Mouse (Mus musculus): ENCODE measurements around the gene Hspa13. TPM values are rescaled to one million over a fixed set of nuclear protein-coding genes. Genes with fewer than 3 reads are reported as not detected.

The Hspa13 gene
- total RNA-seq (2014; fragmentation: Nextera tagmentation): 29.0 and 32.2 TPM in 2 replicates
- total RNA-seq (2017): 31.7 and 34.6 TPM in 2 replicates
- 0.22 and 0.52 TPM in 2 replicates for polyA plus RNA-seq (2012)

- H3K4me1 ChIP-seq (ENCODE audit: insufficient read depth, low read depth, low read length): peaks cover 24% of the 10 kb centered on the region
- ATAC-seq (ENCODE audit: extremely low read depth, insufficient number of reproducible peaks, low FRiP score, poor library complexity, severe bottlenecking): peak; percentile 96
- H3K4me3 ChIP-seq (ENCODE audit: low read depth, low read length): peak within 1 kb of the TSS; percentile 86
- TF ChIP-seq GATA2 (IDR thresholded peaks at IDR 0.05; ENCODE audit: borderline replicate concordance, low read depth, low read length) (no peak), POLR2AphosphoS5 (IDR thresholded peaks at IDR 0.05; ENCODE audit: insufficient replicate concordance, low read depth, low read length) (no peak), TAL1 (conservative IDR thresholded peaks at IDR 0.05; ENCODE audit: low read depth, low read length) (no peak), GATA1 (IDR thresholded peaks at IDR 0.05; ENCODE audit: borderline replicate concordance, low read length) (no peak), CTCF (IDR thresholded peaks at IDR 0.05; ENCODE audit: low read depth, low read length) (no peak)
- no peaks in the 10 kb centered on the region for H3K27me3 ChIP-seq (ENCODE audit: insufficient read depth, low read length)
- DNase-seq (ENCODE audit: low spot score): peak; percentile 80
- H3K9me3 ChIP-seq (replicated peaks): no peaks in the 10 kb centered on the region
- H3K36me3 ChIP-seq (replicated peaks): peaks cover 24% of the 10 kb centered on the region
Observed at GRCm38 (mm10) chr16:75766388-75767249, at the start of gene Hspa13. Gene Hspa13 (minus strand): TSS chr16:75767104.

- TF ChIP-seq POLR2AphosphoS5 (IDR thresholded peaks at IDR 0.05; ENCODE audit: insufficient replicate concordance, low read depth, low read length) (no peak), CTCF (IDR thresholded peaks at IDR 0.05; ENCODE audit: low read depth, low read length) (no peak), TAL1 (conservative IDR thresholded peaks at IDR 0.05; ENCODE audit: low read depth, low read length) (no peak), GATA2 (IDR thresholded peaks at IDR 0.05; ENCODE audit: borderline replicate concordance, low read depth, low read length) (no peak), GATA1 (IDR thresholded peaks at IDR 0.05; ENCODE audit: borderline replicate concordance, low read length) (no peak)
- Histone ChIP-seq H3K36me3 (replicated peaks) (peaks cover 2% of the 10 kb centered on the region), H3K4me3 (ENCODE audit: low read depth, low read length) (no peak overlapping the region), H3K4me1 (ENCODE audit: insufficient read depth, low read depth, low read length) (peaks cover 14% of the 10 kb centered on the region), H3K9me3 (replicated peaks) (no peaks in the 10 kb centered on the region), H3K27me3 (ENCODE audit: insufficient read depth, low read length) (no peaks in the 10 kb centered on the region)
- DNase-seq (ENCODE audit: low spot score) (no peak), ATAC-seq (ENCODE audit: extremely low read depth, insufficient number of reproducible peaks, low FRiP score, poor library complexity, severe bottlenecking) (peak; percentile 49; the same call in 1 of the 2 replicates)
Observed at GRCm38 (mm10) chr16:75779271-75779670, 12.4 kb upstream of the Hspa13 start.

- H3K4me3 ChIP-seq (ENCODE audit: low read depth, low read length): no peak overlapping the region
- H3K27me3 ChIP-seq (ENCODE audit: insufficient read depth, low read length): no peaks in the 10 kb centered on the region
- no peaks in the 10 kb centered on the region for H3K36me3 ChIP-seq (replicated peaks)
- TF ChIP-seq GATA1 (IDR thresholded peaks at IDR 0.05; ENCODE audit: borderline replicate concordance, low read length) (no peak), TAL1 (conservative IDR thresholded peaks at IDR 0.05; ENCODE audit: low read depth, low read length) (no peak)
- no peaks in the 10 kb centered on the region for H3K9me3 ChIP-seq (replicated peaks)
- ATAC-seq (ENCODE audit: extremely low read depth, insufficient number of reproducible peaks, low FRiP score, poor library complexity, severe bottlenecking) (no peak), DNase-seq (ENCODE audit: low spot score) (no peak)
- peaks cover 6% of the 10 kb centered on the region; the same call in 1 of the 2 replicates for H3K4me1 ChIP-seq (ENCODE audit: insufficient read depth, low read depth, low read length)
Observed at GRCm38 (mm10) chr16:75773222-75773621, 6.3 kb upstream of the Hspa13 start.

GRCm38 (mm10) chr16:75767250-75768002 is 522 bp upstream of the Hspa13 start:
- Histone ChIP-seq H3K27me3 (ENCODE audit: insufficient read depth, low read length) (no peaks in the 10 kb centered on the region), H3K9me3 (replicated peaks) (no peaks in the 10 kb centered on the region), H3K36me3 (replicated peaks) (peaks cover 21% of the 10 kb centered on the region), H3K4me3 (ENCODE audit: low read depth, low read length) (peak overlapping the region; percentile 86), H3K4me1 (ENCODE audit: insufficient read depth, low read depth, low read length) (peaks cover 24% of the 10 kb centered on the region)
- no peak for DNase-seq (ENCODE audit: low spot score)
- no peak for TF ChIP-seq GATA1 (IDR thresholded peaks at IDR 0.05; ENCODE audit: borderline replicate concordance, low read length)
- ATAC-seq (ENCODE audit: extremely low read depth, insufficient number of reproducible peaks, low FRiP score, poor library complexity, severe bottlenecking): peak; percentile 36; the same call in 1 of the 2 replicates

- Histone ChIP-seq H3K27me3 (ENCODE audit: insufficient read depth, low read length) (peaks cover 4% of the 10 kb centered on the region; the same call in 1 of the 2 replicates), H3K36me3 (replicated peaks) (peaks cover 12% of the 10 kb centered on the region), H3K4me3 (ENCODE audit: low read depth, low read length) (no peak overlapping the region), H3K4me1 (ENCODE audit: insufficient read depth, low read depth, low read length) (no peaks in the 10 kb centered on the region; the same call in 1 of the 2 replicates), H3K9me3 (replicated peaks) (no peaks in the 10 kb centered on the region)
- ATAC-seq (ENCODE audit: extremely low read depth, insufficient number of reproducible peaks, low FRiP score, poor library complexity, severe bottlenecking) (peak; percentile 40; the same call in 1 of the 2 replicates), DNase-seq (ENCODE audit: low spot score) (no peak)
- TF ChIP-seq TAL1 (conservative IDR thresholded peaks at IDR 0.05; ENCODE audit: low read depth, low read length): no peak
- TF ChIP-seq GATA2 (IDR thresholded peaks at IDR 0.05; ENCODE audit: borderline replicate concordance, low read depth, low read length): no peak
- no peak for TF ChIP-seq GATA1 (IDR thresholded peaks at IDR 0.05; ENCODE audit: borderline replicate concordance, low read length)
- no peak for TF ChIP-seq POLR2AphosphoS5 (IDR thresholded peaks at IDR 0.05; ENCODE audit: insufficient replicate concordance, low read depth, low read length)
- TF ChIP-seq CTCF (IDR thresholded peaks at IDR 0.05; ENCODE audit: low read depth, low read length): no peak
Observed at GRCm38 (mm10) chr16:75752876-75753275, 14.0 kb downstream of the Hspa13 start.

GRCm38 (mm10) chr16:75750103-75750502 is 16.8 kb downstream of the Hspa13 start:
- DNase-seq (ENCODE audit: low spot score): no peak
- no peak for ATAC-seq (ENCODE audit: extremely low read depth, insufficient number of reproducible peaks, low FRiP score, poor library complexity, severe bottlenecking)
- Histone ChIP-seq H3K36me3 (replicated peaks) (no peaks in the 10 kb centered on the region), H3K4me1 (ENCODE audit: insufficient read depth, low read depth, low read length) (no peaks in the 10 kb centered on the region; the same call in 1 of the 2 replicates), H3K4me3 (ENCODE audit: low read depth, low read length) (no peak overlapping the region), H3K27me3 (ENCODE audit: insufficient read depth, low read length) (peaks cover 4% of the 10 kb centered on the region; the same call in 1 of the 2 replicates), H3K9me3 (replicated peaks) (no peaks in the 10 kb centered on the region)
- TF ChIP-seq GATA2 (IDR thresholded peaks at IDR 0.05; ENCODE audit: borderline replicate concordance, low read depth, low read length) (no peak), CTCF (IDR thresholded peaks at IDR 0.05; ENCODE audit: low read depth, low read length) (no peak), TAL1 (conservative IDR thresholded peaks at IDR 0.05; ENCODE audit: low read depth, low read length) (no peak)
